Mouse (Mus musculus) hindbrain, postnatal 0 days (tissue): Measurements from ENCODE around the gene Mier2. TPM values are rescaled to one million over a fixed set of nuclear protein-coding genes. Genes with fewer than 3 reads are reported as not detected.

Experiments
- ATAC-seq: fragments of 200-750 bp; cut with Nextera tagmentation; 2 replicates; pipeline ENCODE4 v1.8.0; 2017; ENCODE audit warnings: mild to moderate bottlenecking, moderate TSS enrichment, moderate library complexity
- DNase-seq: peaks from one replicate; pipeline ENCODE4 v3.0.0-alpha.2; 2015; ENCODE audit warnings: low spot score
- H3K27ac ChIP-seq: fragments of 300-500 bp; sonication (generic); 2 replicates; pipeline ENCODE4 v1.5.1; 2014; ENCODE audit warnings: mild to moderate bottlenecking
- H3K27me3 ChIP-seq: fragments of 300-500 bp; sonication (generic); 2 replicates; pipeline ENCODE4 v1.6.1; 2014; ENCODE audit warnings: low read length, mixed read lengths; ENCODE audit not compliant: insufficient read depth
- H3K36me3 ChIP-seq: fragments of 300-500 bp; sonication (generic); 2 replicates; pipeline ENCODE4 v1.6.1; 2014; ENCODE audit warnings: low read length, mixed read lengths; ENCODE audit not compliant: insufficient read depth
- H3K4me1 ChIP-seq: fragments of 300-500 bp; sonication (generic); 2 replicates; pipeline ENCODE4 v1.6.1; 2014; ENCODE audit warnings: antibody characterized with exemption, low read length, mixed read lengths; ENCODE audit not compliant: insufficient read depth
- H3K4me2 ChIP-seq: fragments of 300-500 bp; sonication (generic); 2 replicates; pipeline ENCODE4 v1.6.1; 2014; ENCODE audit warnings: low read depth, mild to moderate bottlenecking, low read length, moderate library complexity, mixed read lengths
- H3K4me3 ChIP-seq: fragments of 300-500 bp; sonication (generic); 2 replicates; pipeline ENCODE4 v1.5.1; 2014; ENCODE audit warnings: low read length
- H3K9ac ChIP-seq: fragments of 300-500 bp; sonication (generic); replicated peaks from 2 replicates; pipeline ENCODE4 v1.6.1; 2014; ENCODE audit warnings: mild to moderate bottlenecking, low read length, moderate library complexity, mixed read lengths
- H3K9me3 ChIP-seq: fragments of 300-500 bp; sonication (generic); 2 replicates; pipeline ENCODE4 v1.6.1; 2016; ENCODE audit warnings: low read length, mixed read lengths
- CTCF ChIP-seq: IDR thresholded peaks from 2 replicates; pipeline ENCODE4 v1.5.1; 2016; ENCODE audit warnings: antibody characterized with exemption, control low read depth, low read depth
- WGBS: fragments of 180-500 bp; shearing (Covaris S2); extraction: QIAGEN DNeasy Blood & Tissue Kit; methylation state at CpG from one replicate; pipeline ENCODE4 v1.1.7; 2014; 5-methylcytosine and 5-hydroxymethylcytosine counted together
- polyA plus RNA-seq: library from polyadenylated mRNA; unstranded; fragments of >200 nt; fragmentation: Nextera tagmentation; extraction: Ambion mirVana; gene quantifications from 2 replicates; pipeline ENCODE4 v1.2.1, GENCODE M21; 2015
- total RNA-seq: library from RNA; depleted of rRNA; stranded (reverse); fragments of >200 nt; gene quantifications from 2 replicates; pipeline ENCODE4 v1.2.3, GENCODE M21; 2014

The Mier2 gene
- total and polyA plus RNA-seq, 2 experiments from 2014 or later, result 36.3 to 115 TPM

- DNase-seq (no peak), ATAC-seq (no peak)
- H3K36me3 ChIP-seq, result no peaks in the 10 kb centered on the region
- H3K4me2 ChIP-seq, result no peak overlapping the region
- no peaks in the 10 kb centered on the region for H3K9me3 ChIP-seq
- H3K27me3 ChIP-seq, result no peaks in the 10 kb centered on the region
- no peak overlapping the region for H3K9ac ChIP-seq
- H3K4me1 ChIP-seq, result no peaks in the 10 kb centered on the region
- no peak overlapping the region for H3K4me3 ChIP-seq
- no peak overlapping the region for H3K27ac ChIP-seq
- no peak for TF ChIP-seq CTCF
- WGBS, result 63% methylated on average over 7 of the region's 7 CpGs
Measured at GRCm38 (mm10) chr10:79584021-79584420, 29.0 kb upstream of the Mier2 start.

GRCm38 (mm10) chr10:79581501-79581900 is 26.5 kb upstream of the Mier2 start:
- H3K27ac ChIP-seq, result no peak overlapping the region
- no peak for DNase-seq
- H3K36me3 ChIP-seq, result no peaks in the 10 kb centered on the region
- WGBS, result 91% methylated on average over 8 of the region's 8 CpGs
- H3K27me3 ChIP-seq, result no peaks in the 10 kb centered on the region
- ATAC-seq, result no peak
- H3K4me3 ChIP-seq, result no peak overlapping the region
- no peak overlapping the region for H3K9ac ChIP-seq
- H3K9me3 ChIP-seq, result no peaks in the 10 kb centered on the region
- no peaks in the 10 kb centered on the region for H3K4me1 ChIP-seq
- no peak overlapping the region for H3K4me2 ChIP-seq
- TF ChIP-seq CTCF, result no peak

- no peak for ATAC-seq
- H3K27ac ChIP-seq, result no peak overlapping the region
- H3K4me1 ChIP-seq, result no peaks in the 10 kb centered on the region
- TF ChIP-seq CTCF, result peak; percentile 77
- no peaks in the 10 kb centered on the region for H3K36me3 ChIP-seq
- WGBS, result 46% methylated on average over 6 of the region's 6 CpGs
- peak; percentile 76 for DNase-seq
- H3K9me3 ChIP-seq, result no peaks in the 10 kb centered on the region
- no peak overlapping the region for H3K4me2 ChIP-seq
- no peaks in the 10 kb centered on the region for H3K27me3 ChIP-seq
- H3K9ac ChIP-seq, result no peak overlapping the region
- no peak overlapping the region for H3K4me3 ChIP-seq
Measured at GRCm38 (mm10) chr10:79580811-79581210, 25.8 kb upstream of the Mier2 start.

- Histone ChIP-seq H3K4me1 (no peaks in the 10 kb centered on the region), H3K27me3 (no peaks in the 10 kb centered on the region), H3K4me2 (no peak overlapping the region), H3K9me3 (no peaks in the 10 kb centered on the region), H3K27ac (no peak overlapping the region), H3K4me3 (no peak overlapping the region), H3K9ac (no peak overlapping the region), H3K36me3 (no peaks in the 10 kb centered on the region)
- TF ChIP-seq CTCF, result no peak
- ATAC-seq (no peak), DNase-seq (no peak)
- WGBS, result 71% methylated on average over 7 of the region's 7 CpGs
Measured at GRCm38 (mm10) chr10:79580356-79580755, 25.4 kb upstream of the Mier2 start.

GRCm38 (mm10) chr10:79579781-79580180 is 24.8 kb upstream of the Mier2 start:
- H3K9me3 ChIP-seq, result no peaks in the 10 kb centered on the region
- 61% methylated on average over 12 of the region's 12 CpGs for WGBS
- no peak overlapping the region for H3K4me3 ChIP-seq
- H3K4me1 ChIP-seq, result no peaks in the 10 kb centered on the region
- no peak for TF ChIP-seq CTCF
- no peaks in the 10 kb centered on the region for H3K36me3 ChIP-seq
- no peaks in the 10 kb centered on the region for H3K27me3 ChIP-seq
- no peak overlapping the region for H3K4me2 ChIP-seq
- ATAC-seq (no peak), DNase-seq (no peak)
- H3K27ac ChIP-seq, result no peak overlapping the region
- no peak overlapping the region for H3K9ac ChIP-seq

- DNase-seq, result no peak
- no peak for TF ChIP-seq CTCF
- ATAC-seq, result no peak
Measured at GRCm38 (mm10) chr10:79578891-79579290, 23.9 kb upstream of the Mier2 start.

GRCm38 (mm10) chr10:79578276-79578675 is 23.3 kb upstream of the Mier2 start:
- no peak overlapping the region for H3K27ac ChIP-seq
- H3K4me3 ChIP-seq, result no peak overlapping the region
- H3K4me1 ChIP-seq, result no peaks in the 10 kb centered on the region
- H3K9me3 ChIP-seq, result no peaks in the 10 kb centered on the region
- DNase-seq, result no peak
- no peaks in the 10 kb centered on the region for H3K27me3 ChIP-seq
- no peak overlapping the region for H3K9ac ChIP-seq
- no peaks in the 10 kb centered on the region for H3K36me3 ChIP-seq
- no peak for ATAC-seq
- 52% methylated on average over 9 of the region's 9 CpGs for WGBS
- no peak overlapping the region for H3K4me2 ChIP-seq
- TF ChIP-seq CTCF, result no peak

More at GRCm38 (mm10) chr10:79578891-79579290, 23.9 kb upstream of the Mier2 start:
- no peaks in the 10 kb centered on the region for H3K36me3 ChIP-seq
- no peak overlapping the region for H3K9ac ChIP-seq
- H3K4me2 ChIP-seq, result no peak overlapping the region
- no peak overlapping the region for H3K4me3 ChIP-seq
- no peaks in the 10 kb centered on the region for H3K4me1 ChIP-seq
- H3K27me3 ChIP-seq, result no peaks in the 10 kb centered on the region
- no peak overlapping the region for H3K27ac ChIP-seq
- H3K9me3 ChIP-seq, result no peaks in the 10 kb centered on the region
- WGBS, result 79% methylated on average over 7 of the region's 7 CpGs
